Mouse (Mus musculus): ENCODE measurements around the gene Cts6. TPM values are rescaled to one million over a fixed set of nuclear protein-coding genes. Genes with fewer than 3 reads are reported as not detected.
"Not testable (repeated sequence)": the region's sequence is repeated elsewhere in the genome, so short reads cannot be mapped to it uniquely, and the experiment has no call there.

Cts6 gene
- not detected in 2 replicates for polyA plus RNA-seq (2012; rRNA removed)

DNA sequence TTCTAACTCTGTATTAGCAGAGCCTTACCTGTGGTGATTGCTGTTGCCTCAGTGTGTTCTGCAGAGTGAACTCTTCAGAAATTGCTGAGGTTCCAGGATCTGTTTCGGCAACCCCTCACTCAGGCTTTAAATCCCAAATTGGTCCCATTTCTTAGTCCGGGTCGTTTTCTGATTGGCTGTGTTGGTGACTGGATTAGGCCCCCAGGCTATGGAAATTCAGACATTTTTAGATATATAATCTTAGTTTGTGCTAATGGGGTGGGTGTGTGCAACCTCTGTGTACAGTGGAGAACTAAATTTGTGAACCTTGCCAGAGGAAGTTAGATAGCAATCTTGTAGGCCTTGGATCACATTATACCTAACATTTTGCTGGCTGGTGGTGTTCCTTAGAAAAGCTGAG is at the start of gene Cts6:
Cts6 (minus strand) TSS at position 101 of the 400 bp plus-strand sequence.
- H3K27me3 ChIP-seq (ENCODE audit: control insufficient read depth, insufficient read depth, low read length), result no peaks in the 10 kb centered on the region
- H3K27ac ChIP-seq (ENCODE audit: control insufficient read depth, insufficient read depth, low read depth, low read length), result no peak within 1 kb of the TSS
- H3K4me1 ChIP-seq (ENCODE audit: control insufficient read depth, insufficient read depth, low read length), result no peaks in the 10 kb centered on the region
- no peaks in the 10 kb centered on the region for H3K36me3 ChIP-seq (ENCODE audit: control insufficient read depth, insufficient read depth, low read length)
- no peak within 1 kb of the TSS for H3K4me3 ChIP-seq (ENCODE audit: control insufficient read depth, low read depth, low read length)
- TF ChIP-seq CTCF (IDR thresholded peaks at IDR 0.05; ENCODE audit: control insufficient read depth, insufficient read depth, insufficient replicate concordance, low read depth, low read length) (no peak), POLR2A (IDR thresholded peaks at IDR 0.05; ENCODE audit: control insufficient read depth, low read depth, low read length) (no peak)

DNA sequence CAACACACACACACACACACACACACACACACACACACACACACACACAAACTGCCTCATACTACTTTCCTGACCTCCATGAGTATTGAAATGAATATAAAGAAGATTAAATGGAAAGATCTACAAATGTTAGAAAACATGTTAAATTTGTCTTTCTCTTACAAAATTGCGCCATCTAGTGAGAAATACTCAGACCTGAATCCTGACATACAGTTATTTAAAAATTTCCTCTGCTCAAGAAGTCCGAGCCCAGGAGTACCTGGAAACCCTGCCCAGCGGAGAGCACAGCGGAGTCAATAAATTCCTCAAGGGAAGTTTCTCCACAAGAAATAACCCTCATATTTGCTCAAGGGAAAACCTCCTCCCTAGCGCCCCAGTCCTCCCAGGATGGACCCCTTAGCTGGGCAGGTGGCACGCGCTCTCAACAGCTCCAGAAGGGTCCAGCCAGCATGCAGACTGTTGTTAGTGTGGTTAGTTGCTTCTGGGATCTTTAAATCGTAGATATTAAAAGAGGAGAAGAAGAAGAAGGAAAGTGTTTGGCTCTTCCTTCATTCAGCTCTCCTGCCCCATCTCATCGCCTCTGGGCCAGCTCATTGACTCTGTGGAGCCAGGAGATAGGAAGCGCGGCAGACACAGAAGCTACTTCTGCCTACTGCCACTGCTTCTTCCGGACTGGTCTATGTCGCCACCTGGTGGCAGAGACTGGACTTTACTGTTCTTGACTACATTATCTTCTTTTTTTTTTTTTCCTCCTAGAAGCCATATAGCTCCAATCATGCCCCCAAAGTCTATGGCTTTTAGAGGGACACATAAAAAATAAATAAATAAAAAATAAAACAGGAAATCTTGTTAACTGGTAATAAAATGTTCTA is 38.1 kb upstream of the Cts6 start:
- TF ChIP-seq CTCF (IDR thresholded peaks at IDR 0.05; ENCODE audit: control insufficient read depth, insufficient read depth, insufficient replicate concordance, low read depth, low read length), result peak; percentile 59; the same call in 1 of the 2 replicates
- no peak for TF ChIP-seq POLR2A (IDR thresholded peaks at IDR 0.05; ENCODE audit: control insufficient read depth, low read depth, low read length)
- Histone ChIP-seq H3K27me3 (ENCODE audit: control insufficient read depth, insufficient read depth, low read length) (no peaks in the 10 kb centered on the region), H3K4me3 (ENCODE audit: control insufficient read depth, low read depth, low read length) (no peak overlapping the region), H3K36me3 (ENCODE audit: control insufficient read depth, insufficient read depth, low read length) (no peaks in the 10 kb centered on the region), H3K4me1 (ENCODE audit: control insufficient read depth, insufficient read depth, low read length) (no peaks in the 10 kb centered on the region), H3K27ac (ENCODE audit: control insufficient read depth, insufficient read depth, low read depth, low read length) (no peak overlapping the region)

DNA sequence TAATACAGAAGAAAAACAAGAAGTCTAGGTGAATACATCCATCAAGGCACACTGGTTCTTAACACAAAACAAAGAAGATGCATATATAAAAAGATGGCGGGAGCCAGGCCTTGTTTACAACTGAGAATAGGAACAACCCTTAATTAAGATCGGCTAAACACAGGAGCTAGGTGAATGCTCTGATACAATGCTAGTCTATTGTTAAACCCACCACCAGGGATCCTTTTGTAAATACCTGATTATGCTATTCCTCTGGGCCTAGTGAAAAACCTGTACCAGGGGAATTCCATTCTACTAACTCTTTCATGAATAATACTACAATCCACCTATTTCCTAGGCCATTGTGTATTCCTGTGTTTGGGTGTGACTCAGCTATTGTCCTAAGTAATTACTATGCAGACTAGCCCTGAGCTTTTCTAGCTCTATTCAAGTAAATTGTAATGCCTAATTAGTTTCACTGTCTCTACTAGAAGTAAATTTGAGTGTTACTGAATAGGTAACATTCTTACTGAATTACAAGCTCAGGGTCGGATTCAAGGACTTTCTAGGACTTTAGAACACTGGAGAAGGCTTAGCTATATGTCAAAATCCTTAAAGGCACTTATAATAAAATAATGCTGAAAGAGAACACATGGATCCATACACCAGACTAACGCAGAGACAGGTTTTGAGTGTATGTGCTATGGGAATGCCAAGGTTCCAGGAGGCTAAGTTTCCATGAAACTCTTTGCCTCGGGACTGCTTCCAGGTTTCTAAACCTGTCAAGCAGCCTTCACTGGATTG is 17.9 kb downstream of the Cts6 start:
- not testable (repeated sequence) for H3K4me1 ChIP-seq (ENCODE audit: control insufficient read depth, insufficient read depth, low read length); H3K27me3 ChIP-seq (ENCODE audit: control insufficient read depth, insufficient read depth, low read length); H3K27ac ChIP-seq (ENCODE audit: control insufficient read depth, insufficient read depth, low read depth, low read length); H3K36me3 ChIP-seq (ENCODE audit: control insufficient read depth, insufficient read depth, low read length); H3K4me3 ChIP-seq (ENCODE audit: control insufficient read depth, low read depth, low read length)

DNA sequence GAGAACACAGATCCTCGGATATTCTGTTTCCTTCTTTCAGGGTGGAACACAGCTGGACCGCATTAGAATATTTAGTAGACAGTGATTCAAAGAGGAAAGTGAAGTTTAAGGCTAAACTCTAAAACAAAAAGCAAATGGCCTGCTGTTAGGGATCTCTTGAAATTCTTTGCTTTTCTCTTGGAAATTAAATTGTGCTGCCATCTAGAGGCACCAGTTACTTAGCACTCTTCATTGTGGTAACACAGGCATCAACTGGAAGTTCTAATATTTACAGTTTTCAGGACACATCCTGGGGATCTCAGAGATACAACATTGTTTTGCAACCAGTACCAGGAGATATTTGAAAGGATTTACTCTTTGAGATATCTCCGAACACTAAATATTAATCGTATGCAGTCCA is 38.6 kb downstream of the Cts6 start:
- Histone ChIP-seq H3K27me3 (ENCODE audit: control insufficient read depth, insufficient read depth, low read length) (no peaks in the 10 kb centered on the region), H3K36me3 (ENCODE audit: control insufficient read depth, insufficient read depth, low read length) (no peaks in the 10 kb centered on the region), H3K27ac (ENCODE audit: control insufficient read depth, insufficient read depth, low read depth, low read length) (no peak overlapping the region), H3K4me3 (ENCODE audit: control insufficient read depth, low read depth, low read length) (no peak overlapping the region), H3K4me1 (ENCODE audit: control insufficient read depth, insufficient read depth, low read length) (no peaks in the 10 kb centered on the region)
- TF ChIP-seq POLR2A (IDR thresholded peaks at IDR 0.05; ENCODE audit: control insufficient read depth, low read depth, low read length), result no peak
- no peak for TF ChIP-seq CTCF (IDR thresholded peaks at IDR 0.05; ENCODE audit: control insufficient read depth, insufficient read depth, insufficient replicate concordance, low read depth, low read length)

DNA sequence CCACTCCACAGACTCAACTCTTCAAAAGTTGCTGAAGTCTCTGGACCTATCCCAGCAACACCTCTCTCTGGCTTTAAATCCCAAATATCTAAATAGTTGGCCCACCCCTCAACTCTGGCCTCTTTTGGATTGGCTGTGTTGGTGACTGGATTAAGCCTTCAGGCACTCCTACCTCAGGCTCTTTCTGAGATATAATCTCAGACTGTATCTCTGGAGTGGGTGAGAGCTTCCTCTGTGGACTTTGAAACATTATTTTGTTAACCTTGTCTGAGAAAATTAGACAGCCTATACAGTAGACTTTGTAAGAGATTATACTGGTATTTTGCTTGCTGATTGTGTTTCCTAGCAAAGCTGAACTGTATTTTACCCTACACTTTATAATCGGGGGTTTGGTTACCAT is 39.1 kb downstream of the Cts6 start, which contains the start of gene Ctsr:
Ctsr (minus strand) TSS at position 101 of the 400 bp plus-strand sequence.
- no peaks in the 10 kb centered on the region for H3K36me3 ChIP-seq (ENCODE audit: control insufficient read depth, insufficient read depth, low read length)
- H3K27me3 ChIP-seq (ENCODE audit: control insufficient read depth, insufficient read depth, low read length), result no peaks in the 10 kb centered on the region
- no peaks in the 10 kb centered on the region for H3K4me1 ChIP-seq (ENCODE audit: control insufficient read depth, insufficient read depth, low read length)
- TF ChIP-seq POLR2A (IDR thresholded peaks at IDR 0.05; ENCODE audit: control insufficient read depth, low read depth, low read length), result no peak
- no peak for TF ChIP-seq CTCF (IDR thresholded peaks at IDR 0.05; ENCODE audit: control insufficient read depth, insufficient read depth, insufficient replicate concordance, low read depth, low read length)
- H3K4me3 ChIP-seq (ENCODE audit: control insufficient read depth, low read depth, low read length), result no peak within 1 kb of the TSS
- no peak within 1 kb of the TSS for H3K27ac ChIP-seq (ENCODE audit: control insufficient read depth, insufficient read depth, low read depth, low read length)

Other genes with a start within 250 kb of the Cts6 start
- gene Ctsj, start 197.5 kb downstream of the Cts6 start, polyA plus RNA-seq (2012; rRNA removed), result not detected in 2 replicates
- gene Ctsq, start 162.8 kb downstream of the Cts6 start, polyA plus RNA-seq (2012; rRNA removed), result not detected in 2 replicates
- not detected in 2 replicates for gene Ctsr, start 39.2 kb downstream of the Cts6 start, polyA plus RNA-seq (2012; rRNA removed)
- not detected in 2 replicates for gene Cts8, start 51.9 kb upstream of the Cts6 start, polyA plus RNA-seq (2012; rRNA removed)
- not detected in 2 replicates for gene Gm49398, start 85.4 kb upstream of the Cts6 start, polyA plus RNA-seq (2012; rRNA removed)
- not detected in 2 replicates for gene Cts7, start 154.8 kb upstream of the Cts6 start, polyA plus RNA-seq (2012; rRNA removed)